Mouse (Mus musculus) erythroblast, adult 5-6 weeks (primary cell): Measurements from ENCODE around the gene Luzp2. TPM values are rescaled to one million over a fixed set of nuclear protein-coding genes. Genes with fewer than 3 reads are reported as not detected.

Experiments used
- ATAC-seq: replicated peaks from 2 replicates; pipeline ENCODE4 v1.8.0; 2016; ENCODE audit warnings: moderate number of reproducible peaks, mild to moderate bottlenecking, moderate TSS enrichment, inconsistent platforms; ENCODE audit not compliant: poor library complexity, low FRiP score, severe bottlenecking
- total RNA-seq, 2 experiments: library from RNA; stranded (forward) in 1 of 2; stranded (reverse) in 1 of 2; fragments of 150-400 nt in 1 of 2; fragments of 200-764, 138-1000 nt in 1 of 2; gene quantifications; 2 replicates each; pipeline versions ENCODE4 v1.2.3 to v1.2.4; 2015 to 2017; ENCODE audit warnings: low replicate concordance in 2 of 2

Luzp2 gene
- total RNA-seq (2015; ENCODE audit: low replicate concordance) = not detected in 2 replicates
- not detected in 2 replicates for total RNA-seq (2017; ENCODE audit: low replicate concordance)

- ATAC-seq = no peak
These were observed at the start of gene Luzp2 for GRCm38 (mm10) chr7:54835372-54835851. Gene Luzp2 (plus strand): TSS chr7:54835498.

DNA sequence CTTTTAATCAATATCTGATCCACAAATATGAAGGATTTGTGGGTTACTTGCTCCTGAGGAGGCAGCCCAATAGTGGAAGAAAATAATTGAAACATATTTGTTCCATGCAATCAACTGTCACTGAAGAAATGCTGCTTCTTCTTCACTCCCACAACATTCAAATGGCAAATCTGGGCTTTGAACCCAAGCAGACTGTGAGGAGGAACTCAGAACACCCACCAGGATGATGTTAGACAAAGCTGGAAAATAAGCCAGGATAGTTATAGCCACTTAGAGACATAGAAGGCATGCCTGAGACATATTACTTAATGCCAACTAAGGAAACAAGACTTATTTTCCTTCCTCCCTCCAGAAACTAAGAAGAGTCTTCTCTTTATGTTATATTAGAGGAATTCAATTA, 47.8 kb upstream of the Luzp2 start:
- ATAC-seq = no peak

DNA sequence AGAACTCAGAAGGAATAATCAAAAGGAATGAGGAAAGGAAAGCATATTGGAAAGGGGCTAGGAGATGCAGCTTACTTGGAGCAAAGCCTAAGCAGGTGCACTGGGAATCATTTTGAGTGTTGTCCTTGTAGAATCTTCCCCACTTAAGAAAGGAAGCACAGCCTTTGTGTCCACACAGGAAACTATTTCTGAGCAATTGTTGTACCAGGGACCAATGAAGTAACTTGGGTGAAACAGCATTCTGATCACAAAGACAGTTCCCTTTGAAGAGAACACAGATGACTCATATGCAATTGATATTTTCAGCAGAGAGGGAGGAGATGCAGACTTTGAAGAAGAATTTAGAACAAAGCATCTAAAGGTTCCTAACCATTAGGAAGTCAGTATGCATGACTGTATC, 16.7 kb upstream of the Luzp2 start:
- ATAC-seq = no peak

DNA sequence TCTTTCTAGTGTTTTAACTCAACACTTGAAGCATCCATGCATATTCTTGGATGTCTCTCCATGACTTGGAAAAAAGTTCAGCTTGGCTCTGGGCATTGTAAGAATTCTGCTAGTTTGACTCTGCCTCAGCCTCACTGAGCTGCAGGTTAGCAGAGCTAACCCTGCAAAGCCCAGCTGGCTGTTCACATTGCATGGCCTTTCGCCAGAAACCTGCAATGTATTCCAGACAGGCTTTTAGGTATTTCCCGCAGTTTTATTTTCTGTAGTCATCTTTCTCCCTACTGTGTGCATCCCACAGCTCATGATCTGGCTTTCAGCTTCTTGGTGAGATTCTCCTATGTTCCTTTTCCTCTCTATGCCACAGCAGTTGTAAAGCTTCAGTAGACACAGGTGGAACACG, 6.5 kb upstream of the Luzp2 start:
- ATAC-seq = no peak

GRCm38 (mm10) chr7:54835911-54836352, 634 bp downstream of the Luzp2 start:
- ATAC-seq = no peak

DNA sequence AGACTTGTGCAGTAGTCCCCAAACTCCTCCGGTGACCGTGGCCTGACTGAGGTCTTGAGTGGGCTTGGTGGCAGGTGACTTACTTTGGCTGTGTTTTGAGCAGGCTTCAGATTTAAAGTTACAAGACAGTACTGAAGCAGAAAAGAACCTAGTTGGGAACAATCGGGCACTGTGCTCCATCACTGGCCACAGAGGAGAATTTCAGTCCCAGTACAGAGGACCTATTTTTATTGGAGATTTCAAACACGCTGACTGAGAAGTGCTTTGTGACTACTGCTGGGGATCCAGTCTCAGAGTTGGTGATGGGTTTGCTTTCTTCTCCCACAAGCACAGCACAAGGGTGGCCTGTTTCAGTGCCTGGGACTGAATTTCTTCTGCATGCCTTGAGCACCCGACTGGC, 1.1 kb downstream of the Luzp2 start:
- ATAC-seq = no peak

DNA sequence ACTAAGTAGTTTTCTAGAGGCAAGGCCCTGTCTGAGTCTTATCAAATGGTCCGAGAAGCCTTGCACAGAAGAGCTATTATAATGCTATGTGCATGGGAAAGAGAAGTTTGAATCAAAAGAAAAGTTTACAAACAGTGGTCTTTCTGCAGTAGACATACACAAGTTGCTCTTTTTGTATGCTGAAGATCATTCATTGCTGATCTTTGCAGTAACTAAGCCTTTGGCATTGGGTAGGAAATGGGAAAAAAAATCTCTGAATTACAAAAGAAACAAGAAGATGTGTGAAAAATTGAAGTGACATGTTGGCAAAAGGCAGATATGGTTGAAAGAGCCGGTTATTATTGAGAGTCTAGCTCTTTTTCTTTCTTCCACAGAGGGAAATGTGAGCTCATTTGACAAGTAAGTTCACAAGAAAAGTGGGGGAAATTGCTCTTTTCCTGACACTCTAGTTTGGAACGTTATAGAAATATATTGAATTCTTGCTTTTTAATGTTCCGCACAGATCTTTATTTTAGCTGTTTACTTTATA, 7.6 kb downstream of the Luzp2 start:
- ATAC-seq = no peak

- ATAC-seq = no peak
These were observed 10.8 kb downstream of the Luzp2 start for GRCm38 (mm10) chr7:54845875-54846691.

- ATAC-seq = no peak
These were observed 11.4 kb downstream of the Luzp2 start for GRCm38 (mm10) chr7:54846692-54847020.

GRCm38 (mm10) chr7:54852860-54853259, 17.6 kb downstream of the Luzp2 start:
- ATAC-seq = no peak

DNA sequence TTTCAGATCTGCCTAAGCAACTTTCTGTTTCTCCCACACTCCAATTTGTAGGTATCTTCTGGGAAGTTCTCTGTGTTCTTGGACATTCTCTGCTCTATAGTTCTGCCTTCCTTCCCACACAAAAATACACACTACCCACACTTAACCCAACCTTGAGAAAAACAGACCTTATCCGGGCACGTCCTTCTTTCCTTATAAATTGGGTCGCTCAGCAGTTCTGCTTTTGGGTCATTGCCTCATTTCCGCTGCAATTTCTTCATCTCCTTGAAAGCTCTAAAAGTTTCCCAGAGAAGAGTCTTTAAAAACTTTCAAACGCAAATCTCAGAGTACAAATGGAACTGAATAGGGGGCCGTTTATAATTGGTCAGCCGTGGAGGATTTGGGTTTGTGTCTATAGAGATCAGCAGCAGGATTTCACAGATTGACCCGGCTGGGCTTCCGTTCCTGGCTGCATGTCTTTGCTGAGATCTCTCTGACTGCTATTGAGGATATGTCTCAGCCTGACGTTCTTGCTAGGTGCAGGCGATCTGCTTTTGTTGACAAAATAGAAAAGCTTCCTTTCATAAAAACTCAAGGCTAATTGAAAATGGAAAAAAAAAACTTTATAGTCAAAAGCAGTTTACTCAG, 26.0 kb downstream of the Luzp2 start:
- ATAC-seq = no peak

GRCm38 (mm10) chr7:54878928-54879644, 43.8 kb downstream of the Luzp2 start:
- no peak for ATAC-seq

GRCm38 (mm10) chr7:54893709-54894627, 58.7 kb downstream of the Luzp2 start:
- ATAC-seq = no peak

- no peak for ATAC-seq
These were observed 63.3 kb downstream of the Luzp2 start for GRCm38 (mm10) chr7:54898589-54898988.

DNA sequence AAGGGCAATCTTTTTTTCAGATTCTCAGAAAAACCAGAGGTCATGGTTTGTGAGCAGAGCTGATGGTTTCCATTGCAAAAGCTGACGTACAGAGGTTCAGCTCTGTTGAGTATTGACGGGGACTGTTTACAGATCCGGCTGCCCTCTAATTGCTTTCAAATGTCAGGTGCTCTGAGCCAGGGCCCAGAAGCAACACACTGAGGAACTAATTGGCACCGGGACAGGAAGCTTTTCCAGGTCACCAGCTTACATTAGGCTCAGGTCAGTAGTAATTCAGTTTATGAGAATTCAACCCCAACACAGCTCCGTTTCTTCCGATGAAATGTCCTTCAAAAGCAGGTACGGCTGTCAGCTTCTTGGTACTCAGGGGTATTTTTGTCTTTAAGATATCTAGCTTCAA, 74.7 kb downstream of the Luzp2 start:
- ATAC-seq = no peak

DNA sequence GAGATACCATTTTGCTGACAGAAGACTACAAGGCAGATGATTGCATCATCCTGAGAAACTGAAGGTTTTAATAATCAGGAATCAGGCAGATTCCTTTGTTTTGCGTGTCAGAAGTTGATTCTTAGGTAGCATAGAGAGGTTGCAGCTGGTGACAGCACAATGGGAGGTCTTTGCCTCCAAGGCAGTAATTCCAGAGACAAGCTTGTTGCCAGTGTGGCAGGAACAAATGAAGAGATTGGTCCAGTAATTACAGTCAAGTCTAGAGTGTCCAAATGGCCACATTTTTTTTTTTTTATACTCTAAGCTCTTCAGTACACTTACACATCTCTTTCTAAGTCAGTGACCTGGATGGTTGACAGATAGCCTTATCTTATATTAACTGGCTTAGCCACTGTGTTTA, 78.7 kb downstream of the Luzp2 start:
- ATAC-seq = no peak

DNA sequence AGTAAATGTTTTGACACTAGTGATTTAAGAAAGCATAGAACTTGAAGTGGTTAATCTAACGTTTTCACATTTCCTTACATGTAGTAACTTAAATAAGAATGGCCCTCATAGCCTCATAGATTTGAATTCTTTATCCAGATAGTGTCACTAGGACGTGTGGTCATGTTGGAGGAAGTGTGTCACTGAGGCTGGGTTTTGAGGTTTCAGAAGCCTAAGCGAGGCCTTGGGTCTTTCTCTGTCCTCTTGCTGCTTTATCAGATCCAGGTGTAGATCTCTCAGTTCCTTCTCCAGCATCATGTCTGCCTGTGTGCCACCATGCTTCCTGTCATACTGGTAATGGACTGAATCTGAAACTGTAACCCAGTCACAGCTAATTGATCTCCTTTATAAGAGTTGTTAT, 86.7 kb downstream of the Luzp2 start:
- ATAC-seq = no peak

DNA sequence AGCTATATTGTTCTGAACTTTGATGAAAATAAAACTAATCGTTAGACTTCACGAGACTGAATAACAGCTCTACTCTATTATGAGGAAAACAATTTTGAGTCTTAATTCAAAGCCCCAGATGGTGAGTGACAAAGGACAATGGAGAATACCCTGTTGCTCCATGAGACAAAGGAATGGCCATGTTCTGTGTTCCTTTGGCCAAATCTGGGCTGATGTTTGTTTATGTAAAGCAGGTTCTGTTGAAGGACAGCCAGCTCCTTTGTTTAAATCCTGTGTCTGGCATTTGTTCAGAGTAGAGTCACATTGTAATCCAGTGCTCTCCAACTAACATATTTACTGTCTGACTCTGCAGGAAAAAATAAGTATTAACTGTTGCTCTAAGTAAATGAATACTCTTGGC, 121.5 kb downstream of the Luzp2 start:
- no peak for ATAC-seq

GRCm38 (mm10) chr7:54962678-54963077, 127.4 kb downstream of the Luzp2 start:
- no peak for ATAC-seq
